Mouse (Mus musculus) ovary, postnatal 10 days (tissue): ENCODE measurements around the gene Sash3.

ENCODE experiments used
- DNase-seq: peaks from one replicate; pipeline ENCODE4 v3.0.0; 2022; ENCODE audit warnings: low spot score

Sash3 gene

DNA sequence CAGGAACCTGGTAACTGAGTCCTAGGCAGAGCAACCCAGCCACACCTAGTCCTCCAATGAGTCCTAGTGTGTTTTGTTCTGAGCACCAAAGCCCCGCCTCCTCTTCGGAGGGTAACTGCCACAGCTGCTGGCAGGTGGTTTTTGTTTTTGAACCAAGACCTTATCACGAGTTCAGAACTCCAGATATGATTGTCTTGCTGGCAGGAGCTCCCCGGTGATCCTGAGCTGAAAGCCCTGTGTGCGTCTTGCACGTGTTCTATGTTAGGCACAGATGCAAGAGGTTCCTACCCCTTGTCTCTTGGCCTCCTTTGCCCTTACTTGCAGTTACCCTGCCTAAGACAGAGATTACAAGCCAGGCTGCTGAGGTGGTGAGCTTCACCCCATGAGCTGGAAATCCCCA, 4.8 kb upstream of the Sash3 start:
- DNase-seq, result no peak

GRCm38 (mm10) chrX:48143415-48144335, 2.6 kb upstream of the Sash3 start:
- no peak for DNase-seq

DNA sequence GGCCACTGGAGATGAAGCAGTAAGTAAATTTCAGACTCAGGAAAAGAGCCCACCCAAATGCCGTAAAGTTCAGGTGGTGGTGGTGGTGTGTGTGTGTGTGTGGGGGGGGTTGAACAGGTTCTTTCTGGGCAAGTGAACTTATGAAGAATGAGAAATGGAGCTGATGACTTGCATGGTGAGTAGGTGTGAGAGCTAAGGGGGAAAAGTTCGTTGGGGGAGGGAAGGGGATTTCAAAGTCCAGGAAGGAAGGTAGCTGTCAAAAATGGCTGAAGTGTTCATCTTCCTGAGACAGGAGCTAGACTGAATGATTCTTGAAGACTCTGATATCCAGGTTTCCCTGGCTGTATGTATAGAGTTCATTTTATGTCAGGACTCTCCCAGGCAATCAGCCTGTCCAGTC, 990 bp downstream of the Sash3 start:
- DNase-seq, result no peak

GRCm38 (mm10) chrX:48147741-48148186, 1.5 kb downstream of the Sash3 start:
- no peak for DNase-seq

DNA sequence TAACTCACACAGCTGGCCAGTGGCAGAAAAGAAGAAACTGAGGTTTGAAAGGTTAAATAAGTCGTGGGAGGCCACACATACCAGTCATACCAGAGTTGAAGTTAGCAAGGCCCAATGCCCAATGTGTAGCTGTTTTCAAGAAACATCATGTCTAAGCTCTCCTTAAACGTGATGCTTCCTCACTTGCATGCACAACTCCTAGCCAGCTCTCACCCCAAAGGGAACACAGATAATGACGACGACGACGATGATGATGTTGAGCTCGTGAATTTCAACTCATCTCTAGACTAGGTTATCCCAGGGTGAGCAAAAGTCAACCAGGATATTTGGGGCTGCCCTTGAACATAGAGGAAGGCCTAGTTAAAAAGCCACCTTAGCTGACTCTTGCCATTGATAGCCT, 5.9 kb downstream of the Sash3 start:
- DNase-seq, result no peak

GRCm38 (mm10) chrX:48153414-48153813, 7.2 kb downstream of the Sash3 start:
- DNase-seq, result no peak

- no peak for DNase-seq
Measured at GRCm38 (mm10) chrX:48153949-48154348, 7.7 kb downstream of the Sash3 start.

- no peak for DNase-seq
Measured at GRCm38 (mm10) chrX:48155489-48155888, 9.3 kb downstream of the Sash3 start.

- no peak for DNase-seq
Measured at GRCm38 (mm10) chrX:48157396-48157795, 11.2 kb downstream of the Sash3 start.

- no peak for DNase-seq
Measured at GRCm38 (mm10) chrX:48158229-48158919, 12.1 kb downstream of the Sash3 start.

GRCm38 (mm10) chrX:48169892-48170291, 23.7 kb downstream of the Sash3 start:
- DNase-seq, result no peak

- DNase-seq, result no peak
Measured at GRCm38 (mm10) chrX:48170368-48170767, 24.1 kb downstream of the Sash3 start.

GRCm38 (mm10) chrX:48181844-48182243, 35.6 kb downstream of the Sash3 start:
- DNase-seq, result no peak

DNA sequence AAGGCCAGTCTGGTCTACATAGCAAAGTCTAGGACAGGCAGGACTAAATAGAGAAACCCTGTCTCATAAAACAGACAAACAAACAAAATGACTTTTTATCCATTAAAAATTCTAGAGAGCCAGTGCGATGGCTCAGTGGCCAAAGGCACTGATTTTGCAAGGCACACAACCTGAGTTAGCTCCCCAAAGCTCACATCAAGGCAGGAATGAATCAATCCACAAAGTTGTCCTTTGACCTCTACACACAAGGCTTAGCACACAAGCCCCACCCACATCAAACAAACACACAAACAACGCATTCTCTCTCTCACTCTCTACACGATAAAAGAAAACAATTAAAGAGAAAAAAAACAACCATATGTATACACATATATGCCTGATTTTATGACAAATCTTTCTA, 38.5 kb downstream of the Sash3 start:
- no peak for DNase-seq

- DNase-seq, result no peak
Measured at GRCm38 (mm10) chrX:48191261-48191660, 45.0 kb downstream of the Sash3 start.

DNA sequence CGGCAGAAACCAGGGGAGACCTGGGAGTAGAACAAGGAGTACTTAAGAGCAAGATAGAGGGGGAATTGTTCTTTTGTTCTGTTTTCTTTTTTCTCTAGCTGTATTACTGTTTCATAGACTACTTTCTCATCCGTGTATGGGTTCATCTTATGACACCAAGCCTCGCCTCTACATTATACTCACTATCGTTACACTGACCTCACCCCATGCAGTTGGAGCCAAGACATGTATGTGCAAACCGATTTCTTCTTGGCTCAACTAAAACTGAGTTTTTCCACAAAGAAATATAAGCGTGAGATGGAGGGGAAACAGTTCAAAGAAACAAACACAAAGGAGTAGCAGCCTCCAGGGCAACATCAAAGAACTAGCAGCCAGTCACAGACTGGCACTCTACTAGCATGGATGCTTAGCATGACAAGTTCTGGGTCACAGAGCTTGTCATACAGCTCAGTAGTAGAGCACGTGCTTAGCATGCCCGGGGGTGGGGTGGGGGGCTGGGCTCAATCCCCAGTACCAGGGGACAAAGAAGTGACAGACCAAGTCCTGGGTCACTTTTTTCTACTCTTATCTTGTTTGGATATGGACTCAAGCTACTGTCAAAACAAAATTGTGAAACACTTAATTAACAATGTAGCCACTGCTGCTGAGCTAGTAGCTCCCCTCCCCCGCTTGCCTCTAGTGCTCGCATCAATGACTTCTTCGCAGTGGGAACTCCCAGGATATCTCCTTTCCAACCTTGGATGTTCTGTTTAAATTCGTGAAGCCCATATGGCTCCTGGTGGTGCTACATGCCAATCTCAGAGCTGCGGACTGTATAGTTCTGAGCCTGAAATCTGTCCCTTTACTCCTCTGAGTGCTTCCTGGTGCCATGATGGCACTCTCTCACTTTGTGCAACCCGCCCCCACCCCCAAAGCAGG, 47.3 kb downstream of the Sash3 start:
- DNase-seq, result no peak

DNA sequence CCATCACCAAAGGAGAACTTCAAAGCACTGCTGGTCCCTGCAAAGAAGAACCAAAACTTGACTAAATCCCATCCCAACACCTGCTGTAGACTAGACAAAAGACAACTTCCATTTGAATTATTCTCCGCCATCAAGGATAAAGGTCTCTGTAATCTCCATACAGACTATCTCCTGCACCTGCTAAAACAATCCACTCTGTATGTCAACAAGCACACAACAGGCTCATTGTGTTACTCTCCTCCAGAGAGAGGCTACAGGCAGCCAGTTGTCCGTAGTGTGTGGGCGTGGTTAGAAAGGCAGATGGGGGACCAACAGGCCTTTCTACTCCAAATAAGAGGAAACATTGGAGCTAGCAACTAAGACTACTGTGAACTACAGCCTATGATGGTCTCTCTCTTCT, 51.6 kb downstream of the Sash3 start:
- DNase-seq, result no peak

GRCm38 (mm10) chrX:48199026-48199425, 52.8 kb downstream of the Sash3 start:
- no peak for DNase-seq

DNA sequence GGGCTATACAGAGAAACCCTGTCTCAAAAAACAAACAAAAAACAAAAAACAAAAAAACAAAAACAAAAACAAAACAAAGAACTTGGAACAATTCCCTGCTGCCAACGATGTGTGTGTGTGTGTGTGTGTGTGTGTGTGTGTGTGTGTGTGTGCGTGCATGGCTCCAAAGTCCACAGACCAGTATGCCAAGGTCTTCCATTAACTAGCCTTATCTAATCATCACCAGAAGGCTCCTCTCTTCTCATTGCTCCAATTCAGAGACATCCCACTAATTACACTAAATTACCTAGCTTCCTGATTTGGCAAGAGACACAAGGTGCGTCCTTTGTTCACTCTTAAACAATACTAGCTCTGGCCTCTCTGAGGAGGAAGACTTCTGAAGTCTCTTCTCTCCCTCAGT, 54.5 kb downstream of the Sash3 start:
- no peak for DNase-seq

GRCm38 (mm10) chrX:48201973-48202372, 55.7 kb downstream of the Sash3 start:
- DNase-seq, result no peak

- no peak for DNase-seq
Measured at GRCm38 (mm10) chrX:48202436-48202835, 56.2 kb downstream of the Sash3 start.

DNA sequence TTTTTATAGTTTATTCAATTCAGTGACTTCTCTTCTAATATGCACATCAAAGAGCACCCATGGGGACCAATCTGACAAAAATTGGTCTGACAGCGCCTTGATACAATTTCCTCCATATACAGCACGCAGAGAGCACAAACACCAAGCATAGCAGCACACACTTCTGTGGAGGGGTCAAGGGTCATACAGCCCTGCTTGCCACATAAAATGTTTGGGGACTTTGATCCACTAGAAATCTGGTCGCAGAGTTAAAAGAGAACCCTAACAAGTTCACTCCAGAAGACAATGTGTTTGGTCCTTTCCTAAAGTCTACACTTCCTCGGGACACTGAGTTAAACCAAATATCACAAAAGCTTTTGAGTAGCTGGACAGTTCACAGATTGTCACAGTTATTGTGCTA, 56.8 kb downstream of the Sash3 start:
- no peak for DNase-seq
